Mouse (Mus musculus): ENCODE results near the gene Ndufaf7. TPM values are rescaled to one million over a fixed set of nuclear protein-coding genes. Genes with fewer than 3 reads are reported as not detected.

The Ndufaf7 gene
- polyA plus RNA-seq, 1 experiment from 2014 or later, result 56.8 TPM

DNA sequence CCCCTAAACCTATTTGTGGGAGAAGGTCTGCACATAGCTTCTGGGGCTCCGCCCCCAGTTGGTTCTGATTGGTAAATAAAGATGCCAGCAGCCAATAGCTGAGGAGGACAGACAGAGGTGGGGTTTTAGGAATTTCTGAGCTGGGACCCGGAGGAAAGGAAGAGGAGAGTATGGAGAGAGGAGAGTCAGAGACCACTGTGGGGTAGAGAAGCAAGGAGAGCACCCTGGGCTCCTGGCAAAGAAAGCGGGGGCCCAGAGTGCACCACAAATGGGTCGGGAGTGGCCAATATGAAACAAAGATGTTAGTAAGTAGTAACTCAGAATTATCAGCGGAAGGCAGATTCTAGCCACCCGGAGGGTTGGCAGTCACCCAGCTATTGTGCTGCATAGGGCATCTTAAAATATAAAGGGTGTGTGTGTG, 24.1 kb upstream of the Ndufaf7 start:
- Histone ChIP-seq H3K27me3 (ENCODE audit: control insufficient read depth, insufficient read depth, low read depth, low read length) (no peaks in the 10 kb centered on the region), H3K9me3 (ENCODE audit: control insufficient read depth, low read length) (no peaks in the 10 kb centered on the region), H3K9ac (ENCODE audit: low read length) (peak overlapping the region; percentile 9; the same call in 1 of the 2 replicates), H3K4me1 (replicated peaks; ENCODE audit: control insufficient read depth, insufficient read depth, low read length) (peaks cover 14% of the 10 kb centered on the region), H3K27ac (ENCODE audit: low read length) (no peak overlapping the region), H3K36me3 (ENCODE audit: control insufficient read depth, insufficient read depth, low read length) (no peaks in the 10 kb centered on the region), H3K4me3 (ENCODE audit: low read length) (peak overlapping the region; percentile 33), H3K4me2 (ENCODE audit: low read depth, low read length) (peak overlapping the region; percentile 42)
- 26% methylated on average over 6 of the region's 6 CpGs for WGBS
- peak; percentile 59 for ATAC-seq (ENCODE audit: low read depth)

DNA sequence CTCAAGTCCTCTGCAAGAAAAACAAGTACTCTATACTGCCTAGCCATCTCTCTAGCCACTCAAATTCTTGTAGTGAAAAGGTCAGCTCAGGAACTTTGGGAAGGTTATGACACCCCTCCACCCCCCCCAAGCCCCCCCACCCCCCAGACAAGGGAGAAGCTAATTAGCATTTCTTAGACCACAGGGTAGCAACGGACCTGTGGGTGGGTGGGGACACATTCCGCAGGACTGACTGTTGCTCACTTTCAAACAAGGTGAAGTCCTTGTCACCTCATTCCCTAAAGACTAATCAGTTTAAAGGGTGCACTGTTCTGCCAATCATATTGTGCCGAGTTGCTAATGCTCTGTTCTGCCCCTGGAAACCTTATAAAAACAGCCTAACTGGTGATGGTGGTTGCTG, 23.0 kb upstream of the Ndufaf7 start:
- Histone ChIP-seq H3K4me3 (ENCODE audit: low read length) (no peak overlapping the region), H3K27me3 (ENCODE audit: control insufficient read depth, insufficient read depth, low read depth, low read length) (no peaks in the 10 kb centered on the region), H3K4me1 (replicated peaks; ENCODE audit: control insufficient read depth, insufficient read depth, low read length) (peaks cover 14% of the 10 kb centered on the region), H3K4me2 (ENCODE audit: low read depth, low read length) (no peak overlapping the region), H3K9ac (ENCODE audit: low read length) (no peak overlapping the region), H3K9me3 (ENCODE audit: control insufficient read depth, low read length) (no peaks in the 10 kb centered on the region), H3K27ac (ENCODE audit: low read length) (no peak overlapping the region), H3K36me3 (ENCODE audit: control insufficient read depth, insufficient read depth, low read length) (peaks cover 2% of the 10 kb centered on the region; the same call in 1 of the 2 replicates)
- 63% methylated on average over 3 of the region's 3 CpGs for WGBS
- no peak for ATAC-seq (ENCODE audit: low read depth)

DNA sequence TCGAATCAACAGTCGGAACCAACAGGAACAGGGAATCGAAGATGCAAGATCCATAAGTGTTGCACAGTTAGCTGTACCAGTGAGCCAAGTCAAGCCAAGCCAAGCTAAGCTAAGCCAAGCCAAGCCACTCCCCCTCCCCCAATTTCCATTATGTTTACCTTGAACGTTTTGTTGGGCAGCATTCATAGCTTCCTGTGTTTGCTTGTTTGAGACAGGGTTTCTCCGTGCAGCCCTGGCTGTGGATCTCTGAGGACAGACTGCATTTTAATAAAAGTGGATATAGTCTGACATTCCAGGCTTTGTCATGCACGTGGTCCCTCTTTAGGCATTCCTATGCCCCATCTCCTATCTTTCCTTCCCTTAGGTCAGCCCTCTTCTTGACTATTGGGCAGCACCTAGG, 21.2 kb upstream of the Ndufaf7 start:
- Histone ChIP-seq H3K4me1 (replicated peaks; ENCODE audit: control insufficient read depth, insufficient read depth, low read length) (peaks cover 14% of the 10 kb centered on the region), H3K27ac (ENCODE audit: low read length) (peak overlapping the region; percentile 95), H3K4me3 (ENCODE audit: low read length) (peak overlapping the region; percentile 79), H3K4me2 (ENCODE audit: low read depth, low read length) (peak overlapping the region; percentile 89), H3K9ac (ENCODE audit: low read length) (peak overlapping the region; percentile 90), H3K27me3 (ENCODE audit: control insufficient read depth, insufficient read depth, low read depth, low read length) (no peaks in the 10 kb centered on the region), H3K36me3 (ENCODE audit: control insufficient read depth, insufficient read depth, low read length) (peaks cover 9% of the 10 kb centered on the region), H3K9me3 (ENCODE audit: control insufficient read depth, low read length) (no peaks in the 10 kb centered on the region)
- WGBS, result 47% methylated on average over 6 of the region's 6 CpGs
- peak; percentile 25 for ATAC-seq (ENCODE audit: low read depth)

DNA sequence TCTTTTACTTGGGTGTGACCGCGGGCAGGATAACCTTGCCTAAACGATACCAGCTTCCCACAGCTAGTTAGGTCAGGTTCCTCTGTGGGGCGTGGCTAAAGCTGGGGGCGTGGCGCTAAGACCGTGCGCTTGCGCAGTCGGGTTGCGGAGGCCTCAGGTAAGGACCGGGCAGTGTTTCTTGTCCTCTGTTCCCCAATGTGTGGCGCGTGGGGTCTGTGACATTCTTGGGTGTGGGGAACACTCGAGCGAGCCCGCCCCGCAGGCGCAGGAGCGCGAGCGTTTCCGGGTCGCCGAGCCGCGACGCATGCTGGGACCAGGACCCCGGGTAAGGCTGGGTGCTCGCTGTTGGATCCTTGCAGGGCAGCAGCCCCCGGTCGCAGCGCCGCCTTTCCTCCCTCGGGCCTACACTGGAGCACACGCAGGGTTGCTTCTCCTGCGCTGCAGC, 20.5 kb upstream of the Ndufaf7 start, which contains the start of gene Cebpzos:
TSS of gene Cebpzos (plus strand) at position 132 of the 445 bp plus-strand sequence.
- Histone ChIP-seq H3K36me3 (ENCODE audit: control insufficient read depth, insufficient read depth, low read length) (peaks cover 14% of the 10 kb centered on the region), H3K27me3 (ENCODE audit: control insufficient read depth, insufficient read depth, low read depth, low read length) (no peaks in the 10 kb centered on the region), H3K27ac (ENCODE audit: low read length) (peak within 1 kb of the TSS; percentile 95), H3K9ac (ENCODE audit: low read length) (peak within 1 kb of the TSS; percentile 90), H3K4me1 (replicated peaks; ENCODE audit: control insufficient read depth, insufficient read depth, low read length) (peaks cover 14% of the 10 kb centered on the region), H3K4me3 (ENCODE audit: low read length) (peak within 1 kb of the TSS; percentile 79), H3K9me3 (ENCODE audit: control insufficient read depth, low read length) (no peaks in the 10 kb centered on the region), H3K4me2 (ENCODE audit: low read depth, low read length) (peak within 1 kb of the TSS; percentile 89)
- 0% methylated on average over 37 of the region's 37 CpGs for WGBS
- peak; percentile 95 for ATAC-seq (ENCODE audit: low read depth)

DNA sequence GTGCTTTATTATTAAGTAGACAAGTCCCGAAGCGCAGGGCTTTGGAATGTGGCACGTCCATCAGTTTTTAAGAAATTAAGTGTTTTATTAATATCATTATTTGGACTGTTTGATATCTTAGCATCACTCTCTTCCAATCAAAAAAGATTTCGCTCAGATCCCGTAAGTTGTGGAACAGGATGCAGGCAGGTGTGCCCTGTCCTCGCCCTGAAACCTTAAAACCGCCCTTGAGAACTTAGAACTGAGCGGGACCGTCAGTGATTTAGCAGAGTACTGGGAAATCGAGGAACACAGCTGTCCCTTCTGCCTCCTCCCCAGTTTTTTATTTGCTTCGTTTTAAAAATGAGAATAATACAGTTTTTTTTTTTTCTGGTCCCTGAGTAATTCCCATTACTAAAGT, 20.0 kb upstream of the Ndufaf7 start:
- Histone ChIP-seq H3K4me3 (ENCODE audit: low read length) (peak overlapping the region; percentile 79), H3K9ac (ENCODE audit: low read length) (peak overlapping the region; percentile 90), H3K9me3 (ENCODE audit: control insufficient read depth, low read length) (no peaks in the 10 kb centered on the region), H3K27me3 (ENCODE audit: control insufficient read depth, insufficient read depth, low read depth, low read length) (no peaks in the 10 kb centered on the region), H3K4me1 (replicated peaks; ENCODE audit: control insufficient read depth, insufficient read depth, low read length) (peaks cover 14% of the 10 kb centered on the region), H3K36me3 (ENCODE audit: control insufficient read depth, insufficient read depth, low read length) (peaks cover 19% of the 10 kb centered on the region), H3K4me2 (ENCODE audit: low read depth, low read length) (peak overlapping the region; percentile 89), H3K27ac (ENCODE audit: low read length) (peak overlapping the region; percentile 95)
- ATAC-seq (ENCODE audit: low read depth), result 0 out of 2 replicates have a peak, but pooled peaks have one; percentile 17
- under 1% methylated on average over 11 of the region's 11 CpGs for WGBS

DNA sequence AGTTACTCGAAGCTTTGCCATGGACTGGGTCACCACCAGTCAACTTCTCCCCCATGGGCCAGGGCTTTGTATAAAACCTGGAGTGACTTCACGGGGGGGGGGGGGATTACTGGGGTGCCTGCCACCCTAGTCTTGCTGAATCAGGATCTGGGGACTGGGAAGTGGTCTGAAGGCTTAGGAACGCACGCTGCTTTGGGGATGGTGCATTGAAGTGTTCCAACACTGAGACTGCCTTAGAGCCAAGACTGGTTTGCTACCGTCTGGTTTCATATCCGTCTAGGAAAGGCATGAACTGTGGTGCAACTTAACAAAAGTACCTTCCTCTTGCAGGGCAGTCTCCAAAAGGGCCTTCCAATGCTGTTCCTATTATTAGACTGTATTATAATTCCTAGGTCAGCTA, 19.2 kb upstream of the Ndufaf7 start:
- H3K36me3 ChIP-seq (ENCODE audit: control insufficient read depth, insufficient read depth, low read length), result peaks cover 24% of the 10 kb centered on the region
- peak overlapping the region; percentile 79 for H3K4me3 ChIP-seq (ENCODE audit: low read length)
- H3K4me2 ChIP-seq (ENCODE audit: low read depth, low read length), result peak overlapping the region; percentile 89
- 0 out of 2 replicates have a peak overlapping the region, but pooled peaks have one; percentile 6 for H3K27ac ChIP-seq (ENCODE audit: low read length)
- no peaks in the 10 kb centered on the region for H3K27me3 ChIP-seq (ENCODE audit: control insufficient read depth, insufficient read depth, low read depth, low read length)
- no peak for ATAC-seq (ENCODE audit: low read depth)
- peaks cover 14% of the 10 kb centered on the region for H3K4me1 ChIP-seq (replicated peaks; ENCODE audit: control insufficient read depth, insufficient read depth, low read length)
- H3K9me3 ChIP-seq (ENCODE audit: control insufficient read depth, low read length), result no peaks in the 10 kb centered on the region
- WGBS, result 45% methylated on average over 6 of the region's 6 CpGs
- H3K9ac ChIP-seq (ENCODE audit: low read length), result peak overlapping the region; percentile 90; the same call in 1 of the 2 replicates

DNA sequence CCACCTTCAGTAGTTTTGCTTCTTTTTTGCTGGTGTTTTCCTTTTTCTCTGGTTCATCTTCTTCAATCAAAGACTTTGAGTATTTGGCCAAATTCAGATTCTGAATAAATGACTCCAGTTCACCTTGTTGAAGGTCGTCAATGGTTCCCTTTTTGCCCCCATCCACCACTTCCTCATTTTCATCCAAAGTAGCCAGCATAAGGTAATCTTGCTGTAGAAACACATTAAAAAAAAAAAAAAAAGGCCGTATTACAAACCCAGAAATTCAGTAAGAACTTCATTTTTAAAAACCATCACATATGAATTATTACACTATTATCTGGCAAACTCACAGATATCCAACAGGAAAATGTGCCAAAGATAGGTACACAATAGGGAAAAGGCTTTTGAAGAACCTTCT, 1.1 kb upstream of the Ndufaf7 start:
- Histone ChIP-seq H3K4me2 (ENCODE audit: low read depth, low read length) (peak overlapping the region; percentile 62), H3K9me3 (ENCODE audit: control insufficient read depth, low read length) (no peaks in the 10 kb centered on the region), H3K36me3 (ENCODE audit: control insufficient read depth, insufficient read depth, low read length) (peaks cover 24% of the 10 kb centered on the region), H3K4me1 (replicated peaks; ENCODE audit: control insufficient read depth, insufficient read depth, low read length) (peaks cover 8% of the 10 kb centered on the region; the same call in 1 of the 2 replicates), H3K9ac (ENCODE audit: low read length) (peak overlapping the region; percentile 81; the same call in 1 of the 2 replicates), H3K27me3 (ENCODE audit: control insufficient read depth, insufficient read depth, low read depth, low read length) (no peaks in the 10 kb centered on the region), H3K4me3 (ENCODE audit: low read length) (peak overlapping the region; percentile 79), H3K27ac (ENCODE audit: low read length) (no peak overlapping the region)
- ATAC-seq (ENCODE audit: low read depth), result no peak
- WGBS, result 71% methylated on average over 2 of the region's 2 CpGs

DNA sequence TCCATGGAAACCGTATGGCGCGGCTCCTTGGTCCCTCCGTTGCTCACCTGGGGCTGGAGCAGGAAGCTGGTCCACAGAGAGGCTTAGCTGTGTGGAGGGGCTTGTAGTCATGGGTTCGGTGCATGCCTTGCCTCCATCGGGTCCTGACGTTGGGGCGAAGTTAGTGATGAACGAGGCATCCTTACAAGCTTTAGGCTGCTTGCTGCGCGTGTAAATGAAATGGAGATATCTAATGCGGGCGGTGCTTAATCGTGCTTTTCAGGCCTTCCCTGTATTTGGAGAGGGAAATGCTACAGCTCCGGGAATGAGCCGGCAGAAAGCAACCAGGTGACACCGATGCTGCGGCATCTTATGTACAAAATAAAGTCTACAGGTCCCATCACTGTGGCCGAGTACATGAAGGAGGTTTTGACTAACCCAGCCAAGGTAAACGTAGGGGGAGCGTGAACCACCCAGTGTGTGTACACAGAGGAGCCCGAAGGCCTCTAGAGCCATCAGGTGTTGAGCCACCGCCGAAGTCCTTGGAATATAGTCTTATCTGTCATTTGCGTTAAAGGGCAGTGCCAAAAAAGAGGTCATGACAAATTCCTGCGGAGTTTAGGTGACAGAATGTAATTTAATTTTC, 405 bp downstream of the Ndufaf7 start:
- Histone ChIP-seq H3K9me3 (ENCODE audit: control insufficient read depth, low read length) (no peaks in the 10 kb centered on the region), H3K4me3 (ENCODE audit: low read length) (peak overlapping the region; percentile 79), H3K36me3 (ENCODE audit: control insufficient read depth, insufficient read depth, low read length) (peaks cover 19% of the 10 kb centered on the region), H3K9ac (ENCODE audit: low read length) (peak overlapping the region; percentile 81), H3K27me3 (ENCODE audit: control insufficient read depth, insufficient read depth, low read depth, low read length) (no peaks in the 10 kb centered on the region), H3K4me2 (ENCODE audit: low read depth, low read length) (peak overlapping the region; percentile 62), H3K27ac (ENCODE audit: low read length) (peak overlapping the region; percentile 59), H3K4me1 (replicated peaks; ENCODE audit: control insufficient read depth, insufficient read depth, low read length) (peaks cover 8% of the 10 kb centered on the region; the same call in 1 of the 2 replicates)
- WGBS, result 5% methylated on average over 26 of the region's 26 CpGs
- ATAC-seq (ENCODE audit: low read depth), result 0 out of 2 replicates have a peak, but pooled peaks have one; percentile 16

DNA sequence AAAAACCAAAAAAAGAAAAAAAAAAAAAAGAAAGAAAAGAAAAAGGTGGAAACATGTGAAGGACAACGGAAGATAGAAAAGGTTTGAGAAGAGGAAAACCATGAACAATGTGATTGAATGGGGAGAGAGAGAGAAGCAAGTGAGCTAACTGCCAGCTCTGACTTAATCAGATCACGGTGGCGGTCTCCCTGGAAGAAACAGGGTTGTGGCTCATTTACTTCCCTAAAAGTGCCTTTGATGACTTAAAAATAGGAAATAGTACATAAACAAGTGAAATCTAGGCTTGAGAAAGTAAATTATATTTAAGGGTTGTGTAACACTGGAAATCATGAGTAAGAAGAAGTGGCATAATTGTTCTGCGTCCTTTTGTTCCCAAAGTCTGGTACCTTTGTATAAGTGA, 2.0 kb downstream of the Ndufaf7 start:
- no peak overlapping the region for H3K9ac ChIP-seq (ENCODE audit: low read length)
- H3K4me2 ChIP-seq (ENCODE audit: low read depth, low read length), result no peak overlapping the region
- peaks cover 8% of the 10 kb centered on the region; the same call in 1 of the 2 replicates for H3K4me1 ChIP-seq (replicated peaks; ENCODE audit: control insufficient read depth, insufficient read depth, low read length)
- H3K4me3 ChIP-seq (ENCODE audit: low read length), result no peak overlapping the region
- WGBS, result 91% methylated on average over 4 of the region's 4 CpGs
- H3K27me3 ChIP-seq (ENCODE audit: control insufficient read depth, insufficient read depth, low read depth, low read length), result no peaks in the 10 kb centered on the region
- no peak for ATAC-seq (ENCODE audit: low read depth)
- H3K9me3 ChIP-seq (ENCODE audit: control insufficient read depth, low read length), result no peaks in the 10 kb centered on the region
- no peak overlapping the region for H3K27ac ChIP-seq (ENCODE audit: low read length)
- peaks cover 15% of the 10 kb centered on the region for H3K36me3 ChIP-seq (ENCODE audit: control insufficient read depth, insufficient read depth, low read length)
